Mouse (Mus musculus) thymus, adult 2 months (tissue): Measurements from ENCODE around the gene Ak5.

Source experiments
- CTCF ChIP-seq: fragments of 200-500 bp; IDR thresholded peaks from 2 replicates; pipeline ENCODE4 v1.5.1; 2012; ENCODE audit warnings: mild to moderate bottlenecking, control low read depth, low read length, moderate library complexity, borderline replicate concordance; ENCODE audit not compliant: control insufficient read depth, poor library complexity, insufficient read depth; ENCODE audit errors: extremely low read depth
- POLR2A ChIP-seq: fragments of 200-500 bp; IDR thresholded peaks from 2 replicates; pipeline ENCODE4 v1.6.1; 2012; ENCODE audit warnings: mild to moderate bottlenecking, low read length, control low read depth, moderate library complexity; ENCODE audit not compliant: control insufficient read depth, poor library complexity, insufficient read depth; ENCODE audit errors: extremely low read depth

- TF ChIP-seq CTCF, result no peak
- TF ChIP-seq POLR2A, result no peak
These were observed 147.1 kb downstream of the Ak5 start for GRCm38 (mm10) chr3:152521054-152521453.
